Mouse (Mus musculus) testis, adult 2 months (tissue): ENCODE data around the gene Slc35e3. TPM values are rescaled to one million over a fixed set of nuclear protein-coding genes. Genes with fewer than 3 reads are reported as not detected.

Experiments used
- H3K27ac ChIP-seq: fragments of 200-500 bp; 2 replicates; pipeline ENCODE4 v1.5.1; 2012; ENCODE audit warnings: low read depth, low read length; ENCODE audit not compliant: control insufficient read depth, insufficient read depth
- H3K27me3 ChIP-seq: fragments of 200-500 bp; 2 replicates; pipeline ENCODE4 v1.6.1; 2012; ENCODE audit warnings: mild to moderate bottlenecking, low read length, moderate library complexity; ENCODE audit not compliant: control insufficient read depth, insufficient read depth
- H3K36me3 ChIP-seq: fragments of 200-500 bp; 2 replicates; pipeline ENCODE4 v1.6.1; 2012; ENCODE audit warnings: mild to moderate bottlenecking, low read length; ENCODE audit not compliant: control insufficient read depth, insufficient read depth
- H3K4me1 ChIP-seq: fragments of 200-500 bp; 2 replicates; pipeline ENCODE4 v1.6.1; 2012; ENCODE audit warnings: low read length; ENCODE audit not compliant: control insufficient read depth, insufficient read depth
- H3K4me3 ChIP-seq: fragments of 200-500 bp; 2 replicates; pipeline ENCODE4 v1.5.1; 2012; ENCODE audit warnings: low read depth, mild to moderate bottlenecking, low read length, moderate library complexity, mixed read lengths; ENCODE audit not compliant: control insufficient read depth
- CTCF ChIP-seq: fragments of 200-500 bp; IDR thresholded peaks from 2 replicates; pipeline ENCODE4 v1.5.1; 2012; ENCODE audit warnings: low read depth, mild to moderate bottlenecking, inconsistent platforms, low read length, moderate library complexity; ENCODE audit not compliant: control insufficient read depth, insufficient read depth, insufficient replicate concordance
- POLR2A ChIP-seq: fragments of 200-500 bp; IDR thresholded peaks from 2 replicates; pipeline ENCODE4 v1.6.1; 2012; ENCODE audit warnings: low read depth, mild to moderate bottlenecking, inconsistent platforms, low read length, moderate library complexity; ENCODE audit not compliant: control insufficient read depth
- polyA plus RNA-seq: library from polyadenylated mRNA; depleted of rRNA; stranded (reverse); fragments of >200 nt; gene quantifications from 2 replicates; pipeline ENCODE4 v1.2.3, GENCODE M21; 2012; rRNA removed

Gene Slc35e3
- polyA plus RNA-seq, 1 experiment = 2.7 TPM

DNA sequence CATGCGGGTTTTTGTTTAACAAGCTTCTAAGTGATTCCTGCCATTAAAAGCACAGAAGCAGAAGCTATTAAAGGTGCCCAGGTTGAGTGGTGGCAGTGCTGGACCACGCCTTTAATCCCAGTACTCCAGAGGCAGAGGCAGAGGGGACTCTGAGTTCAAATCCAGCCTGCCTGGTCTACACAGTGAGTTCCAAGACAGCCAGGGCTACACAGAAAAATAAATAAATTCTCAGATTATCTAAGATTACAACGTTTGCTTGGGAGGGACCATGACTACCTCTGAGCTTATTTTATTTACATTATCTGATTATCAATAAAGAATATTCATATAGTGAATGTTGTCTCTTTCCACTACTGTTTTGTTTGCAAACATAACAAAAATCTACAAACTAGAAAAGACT lies 59.1 kb downstream of the Slc35e3 start:
- H3K4me3 ChIP-seq = no peak overlapping the region
- no peaks in the 10 kb centered on the region; the same call in 1 of the 2 replicates for H3K36me3 ChIP-seq
- peaks cover 2% of the 10 kb centered on the region; the same call in 1 of the 2 replicates for H3K4me1 ChIP-seq
- TF ChIP-seq POLR2A (no peak), CTCF (no peak)
- no peak overlapping the region for H3K27ac ChIP-seq
- H3K27me3 ChIP-seq = no peaks in the 10 kb centered on the region

DNA sequence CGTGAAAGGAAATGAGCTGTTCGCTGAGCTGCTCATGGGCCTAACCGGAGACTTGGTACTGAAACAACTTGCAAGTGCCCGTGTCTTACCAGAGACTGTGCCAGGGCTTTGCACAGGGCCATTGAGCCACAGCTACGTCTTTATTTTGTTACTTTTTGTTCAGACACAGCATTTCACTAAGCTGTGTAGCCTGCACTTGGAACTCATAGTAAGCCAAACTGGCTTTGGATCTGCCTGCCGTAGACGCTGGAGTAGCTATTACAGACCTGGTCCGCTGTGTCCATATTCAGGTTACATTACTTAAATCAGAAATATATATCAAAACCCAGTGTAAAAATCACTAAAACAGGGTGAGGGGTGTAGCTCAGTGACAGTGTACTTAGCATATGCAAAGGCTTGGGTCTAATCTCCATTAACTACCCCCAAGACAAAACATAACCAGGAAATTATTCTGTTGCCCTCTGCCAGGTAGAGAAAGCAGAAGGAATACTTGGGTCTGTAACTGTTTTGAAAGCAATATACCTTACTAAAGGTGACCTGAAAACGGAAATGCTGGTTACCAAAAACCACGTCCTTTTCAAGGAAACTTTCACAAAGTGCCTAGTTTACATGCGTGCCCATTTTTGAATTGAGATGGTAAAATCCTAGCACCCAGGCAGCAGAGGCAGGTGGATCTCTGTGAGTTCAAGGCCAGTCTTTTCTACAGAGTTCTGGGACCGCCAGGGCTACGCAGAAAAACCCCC lies 60.1 kb downstream of the Slc35e3 start:
- Histone ChIP-seq H3K36me3 (no peaks in the 10 kb centered on the region; the same call in 1 of the 2 replicates), H3K27me3 (no peaks in the 10 kb centered on the region), H3K4me3 (no peak overlapping the region), H3K4me1 (peaks cover 2% of the 10 kb centered on the region; the same call in 1 of the 2 replicates), H3K27ac (no peak overlapping the region)
- TF ChIP-seq POLR2A = no peak
- TF ChIP-seq CTCF = no peak

DNA sequence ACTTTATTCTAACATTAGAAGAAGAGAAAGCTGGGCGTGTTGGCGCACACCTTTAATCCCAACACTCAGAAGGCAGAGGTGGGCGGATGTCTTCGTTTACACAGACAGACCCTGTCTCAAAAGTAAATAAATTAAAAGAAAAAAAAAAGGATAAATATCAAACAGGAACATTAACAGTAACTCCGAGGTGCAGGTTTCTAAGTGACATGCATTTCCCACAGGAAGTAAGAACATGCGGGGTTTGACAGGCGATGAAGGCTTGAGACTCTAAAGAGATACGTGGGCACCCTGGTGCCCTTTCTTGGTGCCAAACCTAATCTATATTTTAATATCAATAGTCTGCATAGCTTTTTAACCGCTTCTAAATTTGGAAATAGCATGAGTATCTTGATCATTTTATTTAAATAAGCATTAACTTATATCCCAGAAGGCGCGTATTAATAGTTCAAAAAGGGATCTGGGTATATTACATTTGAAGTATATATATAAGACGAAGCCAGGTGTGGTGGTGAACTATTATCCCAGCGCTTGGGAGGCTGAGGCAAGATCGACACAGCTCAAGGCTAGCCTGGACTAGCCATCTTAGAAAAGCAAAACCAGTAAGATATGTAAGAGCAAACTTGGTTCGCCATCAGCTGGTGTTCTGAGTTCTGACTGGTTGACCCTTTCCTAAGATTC lies 60.9 kb downstream of the Slc35e3 start:
- H3K27ac ChIP-seq = no peak overlapping the region
- peaks cover 2% of the 10 kb centered on the region; the same call in 1 of the 2 replicates for H3K4me1 ChIP-seq
- TF ChIP-seq POLR2A = no peak
- TF ChIP-seq CTCF = no peak
- H3K27me3 ChIP-seq = no peaks in the 10 kb centered on the region
- no peaks in the 10 kb centered on the region; the same call in 1 of the 2 replicates for H3K36me3 ChIP-seq
- no peak overlapping the region for H3K4me3 ChIP-seq

- Histone ChIP-seq H3K4me1 (peaks cover 2% of the 10 kb centered on the region; the same call in 1 of the 2 replicates), H3K27ac (no peak overlapping the region), H3K36me3 (no peaks in the 10 kb centered on the region; the same call in 1 of the 2 replicates), H3K4me3 (no peak overlapping the region), H3K27me3 (no peaks in the 10 kb centered on the region)
- TF ChIP-seq POLR2A (no peak), CTCF (no peak)
These were observed 61.6 kb downstream of the Slc35e3 start for GRCm38 (mm10) chr10:117684298-117685170.

- H3K4me1 ChIP-seq = peaks cover 2% of the 10 kb centered on the region; the same call in 1 of the 2 replicates
- no peak for TF ChIP-seq POLR2A
- TF ChIP-seq CTCF = no peak
- no peaks in the 10 kb centered on the region for H3K36me3 ChIP-seq
These were observed 62.5 kb downstream of the Slc35e3 start for GRCm38 (mm10) chr10:117683734-117684037.

More at GRCm38 (mm10) chr10:117683734-117684037, 62.5 kb downstream of the Slc35e3 start:
- H3K27ac ChIP-seq = no peak overlapping the region
- no peak overlapping the region for H3K4me3 ChIP-seq
- H3K27me3 ChIP-seq = no peaks in the 10 kb centered on the region

Other genes starting within 250 kb of the Slc35e3 start
- 0.77 and 2.5 TPM in 2 replicates for gene Cpm, start 116.9 kb downstream of the Slc35e3 start, polyA plus RNA-seq
- 95.4 and 99.3 TPM in 2 replicates for gene Mdm2, start 35.6 kb downstream of the Slc35e3 start, polyA plus RNA-seq
- 12.7 and 16.8 TPM in 2 replicates for gene Nup107, start 46.3 kb upstream of the Slc35e3 start, polyA plus RNA-seq
- 9.6 and 13.8 TPM in 2 replicates for gene Rap1b, start 99.7 kb upstream of the Slc35e3 start, polyA plus RNA-seq